Mouse (Mus musculus): ENCODE measurements around the gene Adar. TPM values are rescaled to one million over a fixed set of nuclear protein-coding genes. Genes with fewer than 3 reads are reported as not detected.
A peak's percentile ranks its signal among the peaks of the same experiment; 100 is the strongest.

The Adar gene
- polyA plus RNA-seq (2015; fragmentation: Nextera tagmentation; extraction: Ambion mirVana): 22.1 and 23.2 TPM in 2 replicates

GRCm38 (mm10) chr3:89714359-89715206 lies at the start of gene Adar:
Gene Adar (plus strand): TSS chr3:89715022.
- peak; percentile 86 for ATAC-seq

DNA sequence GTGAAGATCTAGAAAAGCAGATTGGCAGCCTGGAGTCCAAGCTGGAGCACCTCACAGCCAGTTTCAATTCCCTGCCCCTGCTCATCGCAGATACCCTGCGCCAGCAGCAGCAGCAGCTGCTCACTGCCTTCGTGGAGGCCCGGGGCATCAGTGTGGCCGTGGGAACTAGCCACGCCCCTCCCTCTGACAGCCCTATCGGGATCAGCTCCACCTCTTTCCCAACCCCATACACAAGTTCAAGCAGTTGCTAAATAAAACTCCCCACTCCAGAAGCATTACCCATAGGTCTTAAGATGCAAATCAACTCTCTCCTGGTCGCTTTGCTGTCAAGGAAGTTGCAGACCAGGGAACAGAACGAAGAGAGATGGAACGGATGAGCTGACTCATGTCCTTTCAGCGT lies 47.7 kb upstream of the Adar start:
- Histone ChIP-seq H3K4me3 (replicated peaks) (no peak overlapping the region), H3K27ac (no peak overlapping the region), H3K36me3 (no peaks in the 10 kb centered on the region), H3K9me3 (no peaks in the 10 kb centered on the region), H3K4me1 (replicated peaks) (peaks cover 16% of the 10 kb centered on the region), H3K4me2 (replicated peaks) (no peak overlapping the region), H3K9ac (replicated peaks) (no peak overlapping the region), H3K27me3 (no peaks in the 10 kb centered on the region)
- 0 out of 2 replicates have a peak, but pooled peaks have one; percentile 60 for ATAC-seq
- WGBS: 29% methylated on average over 11 of the region's 11 CpGs

More at GRCm38 (mm10) chr3:89714359-89715206, at the start of gene Adar:
- Histone ChIP-seq H3K4me3 (replicated peaks) (peak within 1 kb of the TSS; percentile 98), H3K27ac (peak within 1 kb of the TSS; percentile 92), H3K4me2 (replicated peaks) (peak within 1 kb of the TSS; percentile 88), H3K4me1 (replicated peaks) (peaks cover 34% of the 10 kb centered on the region), H3K9ac (replicated peaks) (peak within 1 kb of the TSS; percentile 98), H3K27me3 (peaks cover 5% of the 10 kb centered on the region; the same call in 1 of the 2 replicates), H3K9me3 (no peaks in the 10 kb centered on the region), H3K36me3 (peaks cover 4% of the 10 kb centered on the region; the same call in 1 of the 2 replicates)
- 6% methylated on average over 26 of the region's 28 CpGs for WGBS

DNA sequence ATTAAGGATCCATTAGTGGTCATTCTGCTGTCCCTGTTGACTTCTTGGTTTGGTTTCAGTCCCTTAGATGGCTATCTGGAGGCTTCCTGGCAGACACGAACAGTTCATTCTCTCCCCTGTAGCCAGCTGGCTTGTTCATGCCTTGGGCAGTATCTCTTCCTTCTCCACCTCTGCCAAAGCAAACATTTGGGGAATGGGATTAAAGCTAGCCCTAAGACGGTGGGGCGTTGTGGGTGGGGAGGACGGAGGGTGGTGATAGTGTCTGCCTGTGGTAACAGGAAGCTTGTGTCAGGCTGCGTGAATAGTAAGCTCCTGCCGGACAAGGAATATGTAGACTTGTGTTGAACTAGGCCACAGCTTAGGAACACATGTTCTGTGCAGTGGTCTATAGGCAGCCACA lies 43.5 kb upstream of the Adar start:
- no peak overlapping the region for H3K9ac ChIP-seq (replicated peaks)
- no peak overlapping the region for H3K27ac ChIP-seq
- no peak overlapping the region for H3K4me3 ChIP-seq (replicated peaks)
- H3K27me3 ChIP-seq: no peaks in the 10 kb centered on the region
- ATAC-seq: no peak
- H3K9me3 ChIP-seq: no peaks in the 10 kb centered on the region
- 78% methylated on average over 6 of the region's 6 CpGs for WGBS
- peaks cover 5% of the 10 kb centered on the region for H3K4me1 ChIP-seq (replicated peaks)
- no peak overlapping the region for H3K4me2 ChIP-seq (replicated peaks)
- H3K36me3 ChIP-seq: no peaks in the 10 kb centered on the region

GRCm38 (mm10) chr3:89672573-89673317 lies 42.1 kb upstream of the Adar start:
- H3K36me3 ChIP-seq: no peaks in the 10 kb centered on the region
- ATAC-seq: no peak
- H3K9ac ChIP-seq (replicated peaks): no peak overlapping the region
- WGBS: 89% methylated on average over 12 of the region's 12 CpGs
- no peak overlapping the region for H3K4me2 ChIP-seq (replicated peaks)
- H3K4me1 ChIP-seq (replicated peaks): peaks cover 5% of the 10 kb centered on the region
- no peak overlapping the region for H3K4me3 ChIP-seq (replicated peaks)
- H3K9me3 ChIP-seq: no peaks in the 10 kb centered on the region
- H3K27me3 ChIP-seq: no peaks in the 10 kb centered on the region
- no peak overlapping the region for H3K27ac ChIP-seq

DNA sequence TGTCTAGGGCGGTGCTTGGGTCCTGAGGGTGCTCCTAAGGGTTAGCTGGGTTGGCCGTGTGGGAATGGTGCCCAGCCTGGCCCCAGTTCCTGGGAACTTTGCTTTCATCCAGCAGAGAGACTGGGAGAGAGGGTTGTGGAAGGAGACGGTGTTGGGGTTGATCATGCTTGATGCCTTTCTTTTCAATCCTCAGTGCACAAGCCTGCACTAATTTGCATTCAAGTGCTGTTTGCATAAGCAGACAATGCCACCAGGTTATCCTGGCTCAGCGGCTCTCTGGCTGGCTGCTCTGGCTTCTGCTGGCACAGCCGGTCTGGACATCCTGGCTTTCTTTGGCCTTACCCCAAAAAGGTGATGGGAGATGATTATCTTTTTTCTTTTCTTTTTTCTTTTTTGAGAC lies 37.2 kb upstream of the Adar start:
- WGBS: 43% methylated on average over 5 of the region's 5 CpGs
- Histone ChIP-seq H3K9me3 (no peaks in the 10 kb centered on the region), H3K36me3 (no peaks in the 10 kb centered on the region), H3K4me3 (replicated peaks) (no peak overlapping the region), H3K27ac (peak overlapping the region; percentile 51), H3K4me1 (replicated peaks) (peaks cover 14% of the 10 kb centered on the region), H3K27me3 (no peaks in the 10 kb centered on the region), H3K9ac (replicated peaks) (no peak overlapping the region), H3K4me2 (replicated peaks) (no peak overlapping the region)
- ATAC-seq: 0 out of 2 replicates have a peak, but pooled peaks have one; percentile 34

DNA sequence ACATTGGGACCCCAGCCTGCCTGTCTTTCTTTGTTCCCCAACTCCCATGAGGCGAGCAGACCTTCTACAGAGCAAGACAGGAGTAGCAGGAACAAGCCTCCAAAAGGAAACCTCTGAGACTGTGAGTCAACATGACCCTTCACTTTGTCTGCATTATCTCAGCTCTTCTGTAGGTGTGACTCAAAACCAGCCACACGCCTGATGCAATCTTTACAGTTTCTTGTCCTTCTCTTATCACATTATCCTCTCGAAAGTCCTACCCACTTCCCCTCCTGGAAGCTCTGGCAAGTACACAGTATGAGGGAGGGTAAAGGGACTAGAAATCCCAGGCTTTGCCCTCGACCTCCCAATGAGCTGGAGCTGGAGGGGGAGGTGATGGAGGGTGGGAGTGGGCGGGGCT lies 28.8 kb upstream of the Adar start:
- H3K4me2 ChIP-seq (replicated peaks): no peak overlapping the region
- H3K27ac ChIP-seq: no peak overlapping the region
- H3K4me3 ChIP-seq (replicated peaks): no peak overlapping the region
- no peaks in the 10 kb centered on the region for H3K36me3 ChIP-seq
- no peaks in the 10 kb centered on the region for H3K9me3 ChIP-seq
- ATAC-seq: no peak
- no peak overlapping the region for H3K9ac ChIP-seq (replicated peaks)
- WGBS: 54% methylated on average over 5 of the region's 5 CpGs
- H3K27me3 ChIP-seq: no peaks in the 10 kb centered on the region
- peaks cover 29% of the 10 kb centered on the region for H3K4me1 ChIP-seq (replicated peaks)

DNA sequence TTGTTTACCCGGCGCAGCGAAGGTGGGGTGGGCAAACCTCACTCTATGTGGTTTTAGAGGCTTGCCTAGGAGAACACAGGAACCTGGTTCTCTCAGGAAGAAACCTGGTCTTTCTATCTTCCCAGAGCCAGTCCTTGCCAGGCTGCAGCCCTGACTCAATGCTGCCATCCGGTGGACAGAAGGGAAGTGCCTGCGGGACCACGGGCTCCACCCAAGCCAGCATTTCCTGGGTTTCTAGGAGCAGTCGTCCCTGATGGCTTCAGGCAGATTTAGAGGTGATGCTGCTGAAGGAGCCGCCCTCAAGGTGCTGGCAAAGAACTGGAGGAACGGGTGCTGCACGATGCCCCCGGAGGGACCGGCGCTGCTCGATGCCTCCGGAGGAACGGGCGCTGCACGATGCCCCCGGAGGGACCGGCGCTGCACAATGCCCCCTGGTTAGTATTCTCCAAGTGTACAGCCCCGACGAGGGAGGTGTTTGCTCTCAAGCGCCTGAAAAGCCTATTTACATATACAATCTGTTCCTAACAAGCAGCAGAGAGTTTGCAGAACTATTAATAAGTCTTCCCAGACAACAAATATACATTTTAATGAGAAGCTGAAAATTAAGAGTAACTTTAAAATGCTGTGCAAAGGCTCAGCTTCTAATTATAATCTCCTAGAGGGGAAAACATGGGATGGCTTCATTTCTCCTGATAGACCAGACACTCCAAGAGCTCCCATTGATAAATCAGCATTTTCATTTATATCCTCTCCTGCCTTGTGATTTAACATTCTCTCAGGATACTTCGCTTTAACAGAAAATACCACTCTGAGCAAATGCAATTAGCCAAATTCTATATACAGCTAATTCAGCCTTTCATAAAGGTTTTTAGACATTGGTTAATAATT lies 25.9 kb upstream of the Adar start:
- Histone ChIP-seq H3K4me3 (replicated peaks) (peak overlapping the region; percentile 49), H3K4me1 (replicated peaks) (peaks cover 16% of the 10 kb centered on the region), H3K9ac (replicated peaks) (peak overlapping the region; percentile 78), H3K27ac (peak overlapping the region; percentile 87), H3K36me3 (no peaks in the 10 kb centered on the region), H3K9me3 (no peaks in the 10 kb centered on the region), H3K4me2 (replicated peaks) (peak overlapping the region; percentile 61), H3K27me3 (no peaks in the 10 kb centered on the region)
- 4% methylated on average over 25 of the region's 25 CpGs for WGBS
- peak; percentile 94 for ATAC-seq

DNA sequence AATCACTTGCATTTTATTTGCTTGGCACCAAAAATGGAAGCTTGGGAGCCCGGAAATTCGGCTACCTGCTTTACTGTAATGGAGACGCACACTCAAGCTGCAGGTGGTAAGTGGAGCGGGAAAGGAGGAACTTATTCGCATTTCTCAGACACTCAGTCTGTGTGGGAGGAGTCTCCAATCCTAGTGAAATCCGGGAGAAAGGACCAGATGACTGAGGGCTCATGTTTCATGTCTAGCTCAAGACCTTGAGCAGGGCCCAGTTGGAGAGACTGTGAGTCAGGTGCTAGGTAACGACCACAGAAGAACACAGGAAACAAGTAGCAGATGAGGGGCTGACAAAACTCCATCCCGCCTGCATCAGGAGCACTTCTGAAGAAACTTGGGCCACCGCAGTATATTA lies 23.0 kb upstream of the Adar start:
- Histone ChIP-seq H3K9ac (replicated peaks) (no peak overlapping the region), H3K4me2 (replicated peaks) (no peak overlapping the region), H3K36me3 (no peaks in the 10 kb centered on the region), H3K27me3 (no peaks in the 10 kb centered on the region), H3K9me3 (no peaks in the 10 kb centered on the region), H3K4me1 (replicated peaks) (peaks cover 16% of the 10 kb centered on the region), H3K4me3 (replicated peaks) (no peak overlapping the region), H3K27ac (no peak overlapping the region)
- 80% methylated on average over 9 of the region's 9 CpGs for WGBS
- ATAC-seq: no peak

GRCm38 (mm10) chr3:89696152-89696821 lies 18.5 kb upstream of the Adar start:
- H3K27me3 ChIP-seq: no peaks in the 10 kb centered on the region
- no peaks in the 10 kb centered on the region for H3K36me3 ChIP-seq
- no peaks in the 10 kb centered on the region for H3K9me3 ChIP-seq
- 0 out of 2 replicates have a peak overlapping the region, but pooled peaks have one; percentile 32 for H3K27ac ChIP-seq
- H3K4me1 ChIP-seq (replicated peaks): no peaks in the 10 kb centered on the region
- no peak overlapping the region for H3K9ac ChIP-seq (replicated peaks)
- 51% methylated on average over 12 of the region's 12 CpGs for WGBS
- no peak overlapping the region for H3K4me2 ChIP-seq (replicated peaks)
- 0 out of 2 replicates have a peak, but pooled peaks have one; percentile 66 for ATAC-seq
- H3K4me3 ChIP-seq (replicated peaks): no peak overlapping the region

DNA sequence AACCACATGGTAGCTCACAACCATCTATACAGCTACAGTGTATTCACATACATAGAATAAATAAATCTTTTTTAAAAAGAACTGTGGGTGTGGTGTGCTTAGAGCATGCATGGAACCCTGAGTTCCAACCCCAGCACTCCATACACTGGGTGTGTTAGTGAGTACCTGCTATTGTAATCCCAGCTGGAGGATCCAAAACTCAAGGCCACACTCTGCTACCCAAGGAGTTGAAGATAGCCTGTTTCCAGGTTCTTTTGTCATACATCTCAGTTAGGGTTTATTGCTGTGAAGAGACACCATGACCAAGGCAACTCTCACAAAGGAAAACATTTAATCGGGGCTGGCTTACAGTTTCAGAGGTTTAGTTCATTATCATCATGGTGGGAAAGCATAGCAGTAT lies 15.9 kb upstream of the Adar start:
- no peaks in the 10 kb centered on the region for H3K36me3 ChIP-seq
- H3K27ac ChIP-seq: no peak overlapping the region
- no peaks in the 10 kb centered on the region for H3K27me3 ChIP-seq
- ATAC-seq: no peak
- H3K9ac ChIP-seq (replicated peaks): no peak overlapping the region
- H3K4me1 ChIP-seq (replicated peaks): no peaks in the 10 kb centered on the region
- no peaks in the 10 kb centered on the region for H3K9me3 ChIP-seq
- 100% methylated on average over 1 of the region's 1 CpGs for WGBS
- H3K4me2 ChIP-seq (replicated peaks): no peak overlapping the region
- no peak overlapping the region for H3K4me3 ChIP-seq (replicated peaks)

- H3K9me3 ChIP-seq: no peaks in the 10 kb centered on the region
- H3K36me3 ChIP-seq: no peaks in the 10 kb centered on the region
- H3K27me3 ChIP-seq: no peaks in the 10 kb centered on the region
- H3K4me2 ChIP-seq (replicated peaks): no peak overlapping the region
- no peak overlapping the region for H3K27ac ChIP-seq
- ATAC-seq: no peak
- WGBS: 82% methylated on average over 11 of the region's 11 CpGs
- no peak overlapping the region for H3K4me3 ChIP-seq (replicated peaks)
- no peaks in the 10 kb centered on the region for H3K4me1 ChIP-seq (replicated peaks)
- H3K9ac ChIP-seq (replicated peaks): no peak overlapping the region
Measured at GRCm38 (mm10) chr3:89700461-89700860, 14.4 kb upstream of the Adar start.
